Mouse (Mus musculus) thymus, postnatal 0 days (tissue): ENCODE results near the gene Gclc. TPM values are rescaled to one million over a fixed set of nuclear protein-coding genes. Genes with fewer than 3 reads are reported as not detected.

ENCODE experiments used
- polyA plus RNA-seq: library from polyadenylated mRNA; unstranded; fragments of >200 nt; fragmentation: Nextera tagmentation; extraction: Ambion mirVana; gene quantifications from 2 replicates; pipeline ENCODE4 v1.2.1, GENCODE M21; 2015

Gene Gclc
- polyA plus RNA-seq, 1 experiment from 2014 or later, result 18.5 TPM

Other genes with a start within 250 kb of the Gclc start
- 23.3 and 25.7 TPM in 2 replicates for gene Lrrc1, start 209.7 kb upstream of the Gclc start, polyA plus RNA-seq
- 0.06 and 0.08 TPM in 2 replicates for gene Klhl31, start 118.0 kb upstream of the Gclc start, polyA plus RNA-seq
- 81.3 and 89.8 TPM in 2 replicates for gene Elovl5, start 162.8 kb downstream of the Gclc start, polyA plus RNA-seq